Mouse (Mus musculus): ENCODE measurements around the gene Tmcc3. TPM values are rescaled to one million over a fixed set of nuclear protein-coding genes. Genes with fewer than 3 reads are reported as not detected.
"Not testable (repeated sequence)": the region's sequence is repeated elsewhere in the genome, so short reads cannot be mapped to it uniquely, and the experiment has no call there.

The Tmcc3 gene
- total RNA-seq, 2 experiments from 2014 or later, result 2.1 to 2.9 TPM

DNA sequence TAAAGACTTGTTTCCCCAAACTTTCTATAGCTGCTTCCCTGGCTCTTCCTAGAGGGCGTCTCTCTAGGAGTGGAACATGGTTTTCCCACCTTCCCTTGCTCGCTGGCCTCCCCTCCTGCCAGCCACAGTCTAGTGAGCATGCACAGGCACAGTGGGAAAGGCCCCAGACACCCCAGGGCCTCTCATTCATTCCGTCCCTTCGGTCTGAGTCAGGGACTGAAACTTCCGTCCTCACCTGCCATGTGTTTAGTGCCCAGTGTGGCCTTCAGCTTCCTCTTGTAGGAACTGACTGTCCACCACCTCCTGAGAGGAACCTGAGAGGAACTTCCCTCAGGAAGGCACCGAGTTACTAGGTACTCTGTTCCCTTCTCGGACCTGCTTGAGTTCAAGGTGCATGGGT is 257.1 kb downstream of the Tmcc3 start:
- ATAC-seq (ENCODE audit: poor library complexity, severe bottlenecking), result no peak

DNA sequence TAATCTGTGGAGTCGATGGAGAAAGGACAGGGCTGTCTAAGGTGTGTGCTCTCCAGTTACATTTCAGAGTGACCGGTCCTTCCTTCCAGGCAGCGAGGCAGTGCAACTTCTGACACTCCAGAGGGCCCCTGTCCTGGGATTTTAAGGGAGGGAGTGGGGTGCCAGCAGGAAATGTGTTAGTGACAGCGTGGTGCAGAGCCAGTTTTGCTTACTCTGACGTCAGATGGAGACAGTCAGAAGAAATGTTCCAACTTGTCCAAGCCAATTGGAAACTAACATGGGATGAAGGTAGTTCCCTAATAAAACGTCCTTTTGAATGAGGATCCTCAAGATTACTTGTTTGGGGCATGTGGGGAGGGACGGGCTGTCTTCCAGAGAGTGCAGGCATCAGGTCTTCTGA is 258.0 kb downstream of the Tmcc3 start:
- ATAC-seq (ENCODE audit: poor library complexity, severe bottlenecking), result no peak

DNA sequence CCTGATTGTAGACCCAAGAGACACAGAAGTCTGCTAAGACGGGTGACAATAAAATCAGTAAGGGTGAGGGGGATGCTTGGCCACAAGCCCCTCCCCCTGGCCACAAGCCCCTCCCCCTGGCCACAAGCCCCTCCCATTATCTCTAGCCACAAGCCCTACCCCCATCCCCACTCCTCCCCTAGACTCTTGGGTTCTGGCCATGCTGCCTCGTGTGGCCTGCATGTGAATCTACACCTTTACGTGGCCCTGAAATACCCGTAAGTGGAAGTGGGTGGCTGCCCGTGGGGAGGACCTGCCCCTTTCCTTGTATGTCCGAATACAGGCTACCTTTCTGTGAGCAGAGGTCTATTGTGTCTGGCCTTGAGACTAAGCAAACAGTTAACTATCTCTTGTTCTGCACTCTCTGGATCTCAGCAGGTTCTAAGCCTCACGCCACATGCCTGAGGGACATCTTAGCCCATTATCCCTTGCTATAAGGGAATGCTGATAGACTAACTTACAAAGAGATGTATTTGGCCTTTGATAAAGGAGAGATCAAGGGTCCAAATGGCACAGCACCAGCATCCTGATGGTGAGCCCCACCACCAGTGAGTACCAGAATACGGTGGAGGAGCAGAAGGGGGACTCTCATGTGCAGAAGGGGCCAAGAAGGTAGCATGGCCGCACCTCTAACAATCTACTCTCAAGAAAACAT is 260.3 kb downstream of the Tmcc3 start:
- no peak for ATAC-seq (ENCODE audit: poor library complexity, severe bottlenecking)

DNA sequence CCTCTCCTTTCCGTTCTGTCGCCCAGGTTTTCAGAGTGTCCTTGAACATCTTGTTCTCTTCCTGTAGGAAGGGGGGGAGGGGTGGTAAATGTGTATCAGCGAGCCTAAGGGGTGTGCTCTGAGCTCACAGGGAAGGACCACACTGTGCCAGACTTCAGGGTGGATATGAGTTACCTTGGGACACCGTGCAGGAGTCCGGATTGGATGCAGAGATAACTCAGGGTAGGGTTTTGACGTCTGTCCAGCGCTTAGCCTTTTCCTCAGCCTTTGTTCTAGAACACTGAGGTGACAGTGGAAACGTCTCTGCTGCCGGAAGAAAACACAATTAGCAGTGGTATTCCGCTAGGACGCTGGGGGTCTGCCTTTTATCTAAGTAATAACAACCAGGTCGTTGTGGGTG is 261.0 kb downstream of the Tmcc3 start:
- ATAC-seq (ENCODE audit: poor library complexity, severe bottlenecking), result no peak

DNA sequence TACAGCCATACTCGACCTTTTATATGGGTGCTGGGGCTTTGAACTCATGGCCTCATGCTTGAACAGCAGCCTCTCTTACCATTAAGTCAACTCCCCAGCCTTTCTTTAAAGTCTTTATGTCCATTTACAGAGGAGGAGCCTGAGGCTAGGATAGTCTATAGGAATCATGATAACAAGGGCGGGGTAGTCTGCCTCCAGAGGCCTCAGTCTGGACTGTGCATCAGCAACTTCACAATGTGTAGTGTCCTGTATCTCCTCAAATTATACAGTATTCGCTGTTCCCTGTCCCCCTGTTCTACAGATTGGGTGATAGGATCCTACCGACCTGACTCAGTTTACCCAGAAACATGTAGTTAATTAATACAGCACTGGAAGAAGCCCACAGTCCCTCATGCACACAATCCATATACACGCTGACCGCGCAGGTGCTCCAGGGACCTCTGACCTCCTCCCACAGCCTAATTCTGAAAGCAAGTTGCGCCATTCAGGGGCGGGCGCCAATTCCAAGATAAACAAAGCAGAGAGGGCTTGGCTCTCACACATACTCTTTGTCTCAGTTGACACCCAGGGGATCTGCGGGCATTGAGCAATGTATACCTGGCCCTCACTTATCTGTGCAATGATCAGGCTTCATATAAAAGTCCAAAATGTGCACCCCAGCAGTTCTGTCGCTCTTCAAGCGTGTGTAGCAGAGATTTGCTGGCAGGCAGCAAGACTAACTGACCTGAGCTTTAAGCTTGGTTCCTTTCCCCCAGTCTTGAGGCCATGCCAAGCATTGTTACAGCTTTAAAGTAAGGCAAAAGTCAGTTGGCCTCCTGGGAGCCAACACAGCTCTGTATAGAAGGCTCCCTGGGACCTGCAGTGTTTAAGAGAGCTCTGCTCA is 262.9 kb downstream of the Tmcc3 start:
- ATAC-seq (ENCODE audit: poor library complexity, severe bottlenecking), result no peak

DNA sequence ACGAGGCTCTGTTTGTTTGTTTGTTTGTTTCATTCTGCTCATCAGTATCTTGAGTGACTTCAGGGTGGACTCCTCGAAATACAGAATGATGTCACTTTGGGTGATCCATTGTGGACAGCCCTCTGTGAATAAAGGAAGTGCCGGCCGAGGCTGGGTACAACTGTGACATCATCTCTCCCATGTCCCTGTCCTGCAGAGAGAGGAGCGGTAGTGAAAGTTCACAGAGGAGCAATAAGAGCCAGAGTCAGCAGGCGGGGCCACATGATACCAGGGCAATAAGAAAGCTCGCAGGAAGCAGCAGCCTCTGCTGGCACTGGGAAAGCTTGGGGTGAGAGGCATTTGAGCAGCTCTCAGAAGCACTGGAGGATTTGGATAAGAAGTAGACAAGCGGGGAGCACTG is 264.2 kb downstream of the Tmcc3 start:
- peak; percentile 94 for ATAC-seq (ENCODE audit: poor library complexity, severe bottlenecking)

DNA sequence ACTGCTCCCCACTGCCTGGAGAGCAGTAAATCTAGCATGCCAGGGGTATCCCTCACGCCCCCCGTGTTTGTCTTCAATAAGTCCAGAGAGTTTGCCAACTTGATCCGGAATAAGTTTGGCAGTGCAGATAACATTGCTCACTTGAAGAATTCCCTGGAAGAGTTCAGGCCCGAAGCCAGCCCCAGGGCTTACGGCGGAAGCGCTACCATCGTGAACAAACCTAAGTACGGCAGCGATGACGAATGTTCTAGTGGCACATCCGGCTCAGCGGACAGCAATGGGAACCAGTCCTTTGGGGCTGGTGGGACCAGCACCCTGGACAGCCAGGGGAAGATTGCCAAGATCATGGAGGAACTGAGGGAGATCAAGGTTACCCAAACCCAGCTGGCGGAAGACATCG is 267.1 kb downstream of the Tmcc3 start:
- no peak for ATAC-seq (ENCODE audit: poor library complexity, severe bottlenecking)

DNA sequence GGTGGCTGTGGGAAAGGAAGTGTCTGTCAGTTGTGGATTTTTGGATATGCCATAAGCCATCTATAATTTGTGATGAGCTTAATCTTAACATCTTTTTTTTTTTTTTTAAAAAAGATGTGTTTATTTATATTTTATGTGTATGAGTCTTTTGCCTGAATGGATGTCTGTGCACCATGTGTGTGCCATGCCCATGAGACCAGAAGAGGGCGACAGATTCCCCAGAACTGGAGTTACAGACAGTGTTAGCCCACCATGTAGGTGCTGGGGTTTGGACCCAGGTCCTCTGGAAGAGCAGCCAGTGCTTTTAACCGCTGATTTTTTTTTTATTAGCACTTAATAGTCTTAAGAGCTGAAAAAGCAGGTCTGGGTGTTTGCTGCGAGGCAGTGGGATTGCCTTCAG is 269.6 kb downstream of the Tmcc3 start:
- ATAC-seq (ENCODE audit: poor library complexity, severe bottlenecking), result no peak

DNA sequence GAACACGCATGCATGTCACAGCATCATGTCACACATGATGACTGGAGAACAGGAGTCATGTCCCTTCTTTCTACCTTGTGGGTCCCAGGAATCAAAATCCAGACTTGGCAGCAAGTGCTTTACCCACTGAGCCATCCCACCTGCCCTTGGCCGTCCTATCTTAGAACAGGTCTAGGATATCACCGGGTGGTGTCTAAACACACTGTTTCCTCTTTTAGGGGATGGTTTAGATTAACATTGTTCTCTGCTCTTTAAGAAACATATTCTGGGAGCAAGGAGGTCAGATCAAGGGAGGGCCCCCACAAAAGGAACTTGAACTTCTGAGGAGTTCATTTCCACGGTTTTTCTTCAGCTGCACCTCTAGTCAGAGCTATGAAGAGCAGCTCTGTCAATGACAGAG is 272.0 kb downstream of the Tmcc3 start:
- ATAC-seq (ENCODE audit: poor library complexity, severe bottlenecking), result no peak

DNA sequence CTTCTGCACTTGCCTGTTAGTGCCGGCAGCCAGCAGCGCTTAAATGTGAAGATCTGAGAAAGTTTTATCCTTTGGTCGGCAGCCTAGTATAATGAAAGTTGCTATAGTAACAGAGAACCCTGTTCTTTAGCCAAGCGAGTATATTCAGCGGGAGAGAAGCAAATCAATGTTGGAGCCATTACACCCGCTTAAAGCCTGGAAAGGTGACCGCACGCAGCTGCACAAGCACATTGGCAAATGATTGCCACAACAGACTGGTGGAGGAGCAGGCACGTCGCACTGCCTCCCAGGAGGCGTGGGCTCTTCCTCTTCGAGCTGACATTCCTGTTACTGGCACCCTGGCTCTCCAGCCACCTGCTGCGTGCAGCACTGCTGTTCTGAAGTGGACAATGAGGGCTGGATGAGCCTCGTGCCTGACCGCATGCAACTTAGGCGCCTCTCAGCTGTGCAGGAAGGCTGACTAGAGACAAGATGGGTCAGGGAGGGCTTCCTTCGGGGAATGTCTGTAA is 273.2 kb downstream of the Tmcc3 start:
- no peak for ATAC-seq (ENCODE audit: poor library complexity, severe bottlenecking)

DNA sequence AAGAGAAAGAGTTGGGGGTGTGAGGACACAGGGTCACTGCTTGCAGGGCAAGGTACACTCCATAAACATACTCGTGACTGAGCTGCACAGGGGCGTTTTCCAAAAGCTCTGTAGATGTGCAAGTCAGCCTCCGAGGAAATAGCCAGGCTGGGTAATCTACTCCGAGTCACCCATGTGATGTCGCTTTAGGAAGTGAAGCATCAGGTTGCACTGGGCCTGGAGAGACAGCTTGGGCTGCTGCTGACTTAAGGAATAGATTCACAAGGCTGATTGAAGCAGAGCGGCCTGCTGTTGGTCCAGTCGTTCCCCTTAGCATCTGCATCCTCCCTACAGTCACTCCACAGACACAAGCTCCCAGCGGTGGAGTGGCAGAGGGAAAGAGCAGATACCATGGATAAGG is 274.1 kb downstream of the Tmcc3 start:
- no peak for ATAC-seq (ENCODE audit: poor library complexity, severe bottlenecking)

DNA sequence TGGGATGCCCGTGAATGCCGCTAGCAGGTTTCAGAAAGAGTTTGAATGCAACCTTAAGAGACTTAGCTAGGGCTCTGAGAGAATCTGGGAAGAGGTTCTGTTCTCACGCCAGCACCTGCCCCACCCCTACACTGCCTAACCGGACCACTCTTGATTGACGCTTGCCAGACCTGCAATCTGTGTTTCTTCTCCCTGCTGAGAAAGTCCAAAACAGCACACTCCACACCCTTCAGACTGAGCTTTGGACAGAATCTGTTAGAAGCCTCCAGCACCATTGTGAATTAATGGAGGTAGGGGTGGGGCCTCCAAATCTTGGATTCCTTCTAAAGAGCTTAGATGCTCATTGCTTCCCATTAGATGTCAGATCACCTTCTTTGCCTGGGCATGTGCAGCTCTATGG is 277.2 kb downstream of the Tmcc3 start:
- ATAC-seq (ENCODE audit: poor library complexity, severe bottlenecking), result no peak

DNA sequence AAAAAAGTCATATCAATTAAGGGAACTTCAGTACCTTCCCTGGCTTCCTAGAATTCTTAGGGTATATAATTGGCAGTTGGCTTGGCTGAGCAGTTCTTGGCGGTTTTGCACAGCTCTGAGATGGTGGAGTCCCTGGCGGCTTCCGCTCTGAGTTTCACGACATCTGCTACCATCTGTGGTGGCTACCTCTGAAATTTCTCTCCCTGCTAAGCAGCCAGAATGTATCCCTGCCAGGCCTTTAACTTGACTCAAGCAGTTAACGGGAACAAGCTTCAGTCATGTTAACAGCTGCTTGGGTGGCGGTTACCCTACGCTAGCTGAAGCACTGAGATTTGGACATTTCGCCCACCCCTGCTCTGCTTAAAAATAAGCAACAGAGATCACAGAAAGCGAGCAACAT is 284.0 kb downstream of the Tmcc3 start:
- ATAC-seq (ENCODE audit: poor library complexity, severe bottlenecking), result no peak

DNA sequence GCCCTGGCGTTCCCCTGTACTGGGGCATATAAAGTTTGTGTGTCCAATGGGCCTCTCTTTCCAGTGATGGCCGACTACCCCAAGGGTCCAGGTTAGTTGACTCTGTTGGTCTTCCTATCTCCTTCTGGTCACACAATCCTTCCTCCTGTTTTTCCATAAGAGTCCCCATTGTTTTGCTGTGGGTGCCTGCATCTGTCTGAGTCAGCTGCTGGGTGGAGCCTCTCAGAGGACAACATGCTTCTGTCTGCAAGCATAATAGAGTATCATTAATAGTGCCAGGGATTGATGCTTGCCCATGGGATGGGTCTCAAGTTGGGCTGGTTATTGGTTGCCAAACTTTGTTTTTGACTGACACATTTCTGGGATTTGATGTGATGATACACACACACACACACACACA is 288.1 kb downstream of the Tmcc3 start:
- not testable (repeated sequence) for ATAC-seq (ENCODE audit: poor library complexity, severe bottlenecking)

DNA sequence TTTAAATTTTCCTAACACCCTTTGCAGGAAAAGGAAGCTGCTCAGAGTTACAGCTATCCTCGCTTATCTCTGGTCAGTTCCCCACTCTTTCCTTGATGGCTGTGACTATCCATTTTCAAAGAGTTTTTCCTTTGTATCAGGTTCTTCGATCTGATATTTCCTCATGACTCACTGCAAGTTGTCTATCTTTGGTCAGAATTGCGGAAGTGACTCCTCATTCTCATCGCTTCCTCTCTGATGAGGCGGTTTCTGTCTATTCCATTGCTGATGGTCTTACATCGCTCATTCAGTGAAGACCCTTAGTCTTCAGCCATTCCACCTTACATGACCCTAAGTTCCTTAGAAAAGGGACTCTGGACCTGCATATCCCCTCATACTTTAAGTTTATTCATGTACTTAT is 289.3 kb downstream of the Tmcc3 start:
- peak; percentile 71 for ATAC-seq (ENCODE audit: poor library complexity, severe bottlenecking)

DNA sequence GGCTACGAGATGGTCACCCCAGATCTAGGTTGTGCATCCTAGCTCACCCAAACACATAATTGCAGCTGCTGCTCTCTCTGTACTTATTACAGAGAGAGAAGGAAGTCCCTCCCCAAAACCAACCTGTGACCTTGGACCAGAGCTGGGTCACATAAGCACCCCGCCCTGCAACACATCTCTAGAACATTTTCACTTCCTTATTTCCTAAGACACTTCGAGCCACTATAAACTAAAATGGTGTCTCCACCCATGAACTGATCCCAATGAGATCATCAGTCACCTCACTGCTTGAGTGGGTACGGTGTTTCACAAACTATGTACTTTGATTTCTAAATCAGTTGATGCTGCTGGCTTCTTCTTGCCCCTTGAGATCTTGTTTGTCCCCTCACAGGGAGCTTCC is 293.7 kb downstream of the Tmcc3 start:
- peak; percentile 85 for ATAC-seq (ENCODE audit: poor library complexity, severe bottlenecking)

DNA sequence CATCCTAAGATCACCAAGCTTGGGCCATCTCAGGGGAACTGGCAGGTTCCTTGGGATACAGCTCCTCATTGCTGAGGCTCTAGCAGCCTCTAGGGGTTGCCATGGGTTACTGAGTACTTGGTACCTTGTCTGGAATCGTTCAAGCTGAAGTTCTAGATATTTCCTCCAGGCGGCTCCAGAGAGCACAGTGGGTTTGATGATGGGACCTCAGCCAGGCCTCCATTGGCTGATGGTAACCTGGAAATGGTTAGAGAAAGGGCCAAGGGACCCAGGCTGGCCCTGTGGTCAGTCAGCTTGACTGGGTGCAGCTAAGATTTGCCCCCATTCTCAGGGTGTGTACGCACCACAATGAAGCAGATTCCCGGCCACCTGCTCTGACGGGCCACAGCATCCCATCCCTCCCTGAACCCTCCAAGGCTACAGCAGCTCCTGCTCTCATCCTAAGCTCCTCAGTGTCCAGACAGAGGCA is 297.6 kb downstream of the Tmcc3 start:
- ATAC-seq (ENCODE audit: poor library complexity, severe bottlenecking), result peak; percentile 67

DNA sequence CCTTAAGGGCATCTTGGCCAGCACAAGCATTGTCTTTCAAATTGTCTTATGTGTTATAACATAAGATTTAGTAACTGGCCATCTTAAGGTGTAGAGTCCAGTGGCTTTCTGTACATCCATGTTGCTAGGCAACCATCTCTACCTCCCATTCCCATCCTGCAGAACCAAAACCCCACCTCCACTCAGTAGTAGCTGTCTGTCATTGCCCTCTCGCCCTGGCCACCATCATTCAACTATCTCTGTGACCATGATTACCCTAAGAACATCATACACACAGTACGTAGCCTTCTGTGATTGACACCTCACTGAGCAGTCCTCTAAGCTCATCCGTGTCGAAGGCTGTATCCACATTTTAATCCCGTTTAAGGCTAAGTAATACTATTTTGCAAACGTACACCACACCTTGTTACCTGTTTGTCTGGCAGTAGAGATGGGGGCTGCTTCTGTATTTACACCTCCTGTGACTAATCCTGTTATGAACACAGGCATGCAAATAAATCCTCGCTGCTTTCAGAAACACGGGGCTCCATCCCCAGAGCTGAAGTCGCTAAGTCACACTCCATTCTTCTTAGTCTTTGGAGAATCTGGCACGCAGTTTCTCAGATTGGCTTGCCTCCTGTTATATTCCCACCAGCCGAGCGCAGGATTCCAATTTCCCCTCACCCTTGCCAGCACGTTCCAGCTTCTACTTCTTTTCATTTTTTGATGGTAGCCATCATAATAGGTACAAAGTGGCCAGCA is 299.6 kb downstream of the Tmcc3 start:
- ATAC-seq (ENCODE audit: poor library complexity, severe bottlenecking), result no peak

DNA sequence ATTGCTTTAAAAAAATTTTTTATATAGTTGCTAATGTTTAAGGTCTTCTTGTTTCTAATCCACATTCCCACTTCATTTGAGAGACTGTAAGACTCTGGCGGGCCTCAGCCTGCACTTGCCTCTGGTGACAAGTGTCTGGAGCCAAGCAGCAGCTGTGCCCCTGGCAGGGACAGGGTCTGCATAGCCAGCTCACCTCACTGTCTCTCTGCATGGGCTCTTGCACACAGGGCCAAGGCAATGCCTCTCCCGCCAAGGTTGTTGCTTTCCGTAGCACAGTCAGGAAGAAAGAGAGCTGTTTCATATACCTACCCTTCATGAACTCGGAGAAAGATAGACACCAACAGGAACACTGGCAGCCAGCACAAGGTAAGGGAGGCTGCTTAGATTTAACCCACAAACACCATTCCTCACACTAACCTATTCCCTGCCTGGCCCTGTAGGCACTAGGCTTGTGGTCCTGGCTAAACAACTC is 300.3 kb downstream of the Tmcc3 start:
- no peak for ATAC-seq (ENCODE audit: poor library complexity, severe bottlenecking)

DNA sequence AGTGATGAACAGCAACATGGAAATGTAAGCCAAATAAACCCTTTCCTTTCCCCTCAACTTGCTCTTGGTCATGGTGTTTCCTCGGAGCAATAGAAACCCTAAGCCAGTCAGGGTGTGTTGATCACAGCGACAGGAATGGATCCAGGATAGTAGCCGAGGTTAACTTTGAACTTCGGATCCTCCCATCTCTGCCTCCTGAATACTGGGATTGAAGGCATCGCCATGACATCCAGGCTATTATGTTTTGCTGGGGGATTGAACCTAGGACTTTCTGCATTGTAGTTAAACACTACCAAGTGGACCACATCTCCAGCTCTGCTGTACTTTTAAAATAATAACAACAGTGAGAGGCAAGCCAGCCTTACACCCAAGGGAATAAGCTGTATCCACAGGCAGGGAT is 307.8 kb downstream of the Tmcc3 start:
- no peak for ATAC-seq (ENCODE audit: poor library complexity, severe bottlenecking)

DNA sequence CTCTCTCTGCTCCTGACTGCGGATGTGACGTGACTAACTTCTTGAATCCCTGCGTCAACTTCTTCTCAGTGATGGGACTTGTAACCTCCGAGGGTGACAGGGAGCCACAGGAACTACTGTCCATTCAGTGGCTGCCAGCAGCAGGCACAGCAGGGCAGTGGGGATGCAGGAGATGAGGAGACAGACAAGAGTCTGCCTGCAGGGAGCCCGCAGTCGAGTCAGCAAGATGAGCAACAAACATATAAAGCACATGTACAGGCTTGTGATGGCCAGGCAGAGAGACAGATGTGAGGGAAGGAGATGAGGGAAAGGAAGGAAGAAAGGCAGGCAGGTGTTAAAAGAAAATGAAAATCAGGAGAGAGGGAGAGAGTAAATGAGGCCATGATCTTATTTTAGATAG is 308.8 kb downstream of the Tmcc3 start:
- no peak for ATAC-seq (ENCODE audit: poor library complexity, severe bottlenecking)

Data from megakaryocyte, adult 5-6 weeks (primary cell).